Mouse (Mus musculus) embryonic facial prominence, embryonic 14.5 days (tissue): ENCODE measurements at regions not wholly inside any gene's neighbourhood (a gene's known extent, or its start where the extent isn't known, plus 50 kb on each side); places are given as distances from the start of the nearest gene placed in this dataset.
A peak's percentile ranks its signal among the peaks of the same experiment; 100 is the strongest.

Experiments
- ATAC-seq: fragments of 200-750 bp; cut with Nextera tagmentation; 2 replicates; pipeline ENCODE4 v1.8.0; 2017; ENCODE audit warnings: low read depth, moderate number of reproducible peaks, moderate TSS enrichment
- DNase-seq: peaks from one replicate; pipeline ENCODE4 v3.0.0-alpha.2; 2015; ENCODE audit warnings: low spot score
- H3K27ac ChIP-seq: fragments of 300-500 bp; sonication (generic); replicated peaks from 2 replicates; pipeline ENCODE4 v1.5.1; 2014; ENCODE audit warnings: low read depth, mild to moderate bottlenecking, low read length, moderate library complexity
- H3K27me3 ChIP-seq: fragments of 300-500 bp; sonication (generic); replicated peaks from 2 replicates; pipeline ENCODE4 v1.6.1; 2014; ENCODE audit warnings: low read length; ENCODE audit not compliant: control insufficient read depth, insufficient read depth
- H3K36me3 ChIP-seq: fragments of 300-500 bp; sonication (generic); 2 replicates; pipeline ENCODE4 v1.6.1; 2014; ENCODE audit warnings: low read length, mixed read lengths; ENCODE audit not compliant: control insufficient read depth, insufficient read depth
- H3K4me1 ChIP-seq: fragments of 300-500 bp; sonication (generic); 2 replicates; pipeline ENCODE4 v1.6.1; 2014; ENCODE audit warnings: antibody characterized with exemption, low read length; ENCODE audit not compliant: control insufficient read depth, insufficient read depth
- H3K4me2 ChIP-seq: fragments of 300-500 bp; sonication (generic); 2 replicates; pipeline ENCODE4 v1.6.1; 2014; ENCODE audit warnings: low read depth, mild to moderate bottlenecking, low read length, moderate library complexity, mixed read lengths
- H3K4me3 ChIP-seq: fragments of 300-500 bp; sonication (generic); 2 replicates; pipeline ENCODE4 v1.5.1; 2014; ENCODE audit warnings: low read depth, mild to moderate bottlenecking, low read length
- H3K9ac ChIP-seq: fragments of 300-500 bp; sonication (generic); 2 replicates; pipeline ENCODE4 v1.6.1; 2014; ENCODE audit warnings: low read depth, mild to moderate bottlenecking, low read length, moderate library complexity, mixed read lengths
- H3K9me3 ChIP-seq: fragments of 300-500 bp; sonication (generic); 2 replicates; pipeline ENCODE4 v1.6.1; 2016; ENCODE audit warnings: low read length; ENCODE audit not compliant: control insufficient read depth
- WGBS: fragments of 180-500 bp; shearing (Covaris S2); extraction: QIAGEN DNeasy Blood & Tissue Kit; methylation state at CpG from one replicate; pipeline ENCODE4 v1.1.7; 2014; 5-methylcytosine and 5-hydroxymethylcytosine counted together

DNA sequence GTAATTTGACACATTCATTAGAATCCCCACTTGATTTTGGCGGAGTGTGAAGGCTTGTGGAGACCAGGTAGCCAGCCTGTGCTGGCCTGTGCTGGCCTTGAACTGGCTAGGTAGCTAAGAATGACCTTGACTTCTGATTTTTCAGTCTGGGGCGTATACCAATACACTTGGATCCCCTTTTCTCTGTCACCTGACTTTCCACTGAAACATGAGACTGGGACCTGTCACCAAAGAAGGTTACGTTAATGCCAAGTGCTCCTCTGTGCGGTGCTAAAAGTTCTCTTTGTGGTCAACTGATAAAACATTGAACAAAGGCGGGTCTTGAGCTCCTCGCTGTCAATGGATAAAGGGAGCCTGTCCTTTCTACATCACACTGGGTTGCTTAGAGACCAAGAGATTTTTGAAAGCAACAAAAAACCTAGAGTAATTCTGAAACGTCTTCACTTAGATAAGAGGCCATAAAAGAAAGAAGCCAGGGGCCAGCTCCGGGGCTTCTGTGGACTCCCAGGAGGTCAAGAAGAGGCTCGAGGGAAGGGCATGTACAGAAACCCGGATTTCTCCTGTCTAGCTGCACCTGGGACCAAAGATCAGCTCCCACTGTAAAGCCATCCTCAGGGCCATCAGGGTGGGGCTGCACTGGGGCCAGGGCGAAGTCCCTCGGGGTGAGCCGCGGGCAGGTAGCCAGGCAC, 109.0 kb upstream of the Egln3 start:
- Histone ChIP-seq H3K4me2 (peak overlapping the region; percentile 70), H3K27ac (no peak overlapping the region), H3K4me1 (peaks cover 15% of the 10 kb centered on the region), H3K9me3 (no peaks in the 10 kb centered on the region), H3K27me3 (no peaks in the 10 kb centered on the region), H3K4me3 (peak overlapping the region; percentile 32), H3K9ac (peak overlapping the region; percentile 47; the same call in 1 of the 2 replicates), H3K36me3 (no peaks in the 10 kb centered on the region)
- whole genome bisulfite sequencing = 21% methylated on average over 14 of the region's 14 CpGs
- DNase-seq (no peak), ATAC-seq (no peak)

- 46% methylated on average over 4 of the region's 4 CpGs for WGBS
- no peak for DNase-seq
- H3K27ac ChIP-seq = no peak overlapping the region
- no peak for ATAC-seq
- H3K4me1 ChIP-seq = peaks cover 11% of the 10 kb centered on the region
- no peaks in the 10 kb centered on the region for H3K27me3 ChIP-seq
- H3K4me2 ChIP-seq = no peak overlapping the region
- no peaks in the 10 kb centered on the region for H3K9me3 ChIP-seq
- no peaks in the 10 kb centered on the region for H3K36me3 ChIP-seq
- no peak overlapping the region for H3K9ac ChIP-seq
- H3K4me3 ChIP-seq = no peak overlapping the region
Observed at GRCm38 (mm10) chr12:54311896-54312521, 108.3 kb upstream of the Egln3 start.

GRCm38 (mm10) chr12:54309874-54310273, 106.2 kb upstream of the Egln3 start:
- Histone ChIP-seq H3K27me3 (no peaks in the 10 kb centered on the region), H3K9ac (no peak overlapping the region)
- no peak for DNase-seq

GRCm38 (mm10) chr12:54309219-54309618, 105.6 kb upstream of the Egln3 start:
- H3K4me1 ChIP-seq = peaks cover 8% of the 10 kb centered on the region
- H3K9ac ChIP-seq = no peak overlapping the region
- no peak overlapping the region for H3K4me2 ChIP-seq
- no peaks in the 10 kb centered on the region for H3K9me3 ChIP-seq
- WGBS = 88% methylated on average over 6 of the region's 6 CpGs
- no peak overlapping the region for H3K27ac ChIP-seq
- no peaks in the 10 kb centered on the region for H3K36me3 ChIP-seq
- ATAC-seq (no peak), DNase-seq (no peak)
- H3K27me3 ChIP-seq = no peaks in the 10 kb centered on the region
- H3K4me3 ChIP-seq = no peak overlapping the region

More at GRCm38 (mm10) chr12:54309874-54310273, 106.2 kb upstream of the Egln3 start:
- Histone ChIP-seq H3K4me2 (no peak overlapping the region), H3K4me3 (no peak overlapping the region), H3K36me3 (no peaks in the 10 kb centered on the region), H3K9me3 (no peaks in the 10 kb centered on the region), H3K4me1 (peaks cover 8% of the 10 kb centered on the region), H3K27ac (no peak overlapping the region)
- no peak for ATAC-seq
- WGBS = 78% methylated on average over 4 of the region's 4 CpGs

DNA sequence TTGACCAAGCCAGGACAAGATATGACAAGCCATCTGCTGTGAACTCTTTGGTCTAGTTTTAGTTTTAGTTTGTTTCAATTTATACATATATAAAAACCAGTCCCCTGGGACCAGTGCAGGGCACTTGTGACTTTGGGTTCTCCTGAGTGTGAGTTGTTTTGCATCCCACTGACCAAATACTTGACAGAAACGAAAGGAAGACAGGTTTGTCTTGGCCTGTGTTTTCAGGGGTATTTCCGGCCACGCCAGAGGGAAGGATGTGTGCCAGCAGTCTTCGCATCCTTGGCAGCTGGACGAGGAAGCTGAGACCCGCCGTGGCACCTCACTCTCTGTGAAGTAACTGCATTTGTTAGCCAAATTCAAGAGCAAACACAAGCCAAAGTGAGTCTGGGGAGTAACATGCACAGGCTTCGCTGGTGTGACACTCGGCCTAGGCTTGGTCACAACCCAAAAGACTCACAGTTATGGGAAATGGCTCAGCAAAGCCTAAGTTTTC, 101.5 kb upstream of the Egln3 start:
- Histone ChIP-seq H3K36me3 (no peaks in the 10 kb centered on the region), H3K27ac (no peak overlapping the region), H3K4me3 (no peak overlapping the region), H3K9me3 (no peaks in the 10 kb centered on the region), H3K4me1 (no peaks in the 10 kb centered on the region), H3K4me2 (no peak overlapping the region), H3K27me3 (no peaks in the 10 kb centered on the region), H3K9ac (no peak overlapping the region)
- ATAC-seq (no peak), DNase-seq (no peak)
- 82% methylated on average over 9 of the region's 9 CpGs for WGBS

DNA sequence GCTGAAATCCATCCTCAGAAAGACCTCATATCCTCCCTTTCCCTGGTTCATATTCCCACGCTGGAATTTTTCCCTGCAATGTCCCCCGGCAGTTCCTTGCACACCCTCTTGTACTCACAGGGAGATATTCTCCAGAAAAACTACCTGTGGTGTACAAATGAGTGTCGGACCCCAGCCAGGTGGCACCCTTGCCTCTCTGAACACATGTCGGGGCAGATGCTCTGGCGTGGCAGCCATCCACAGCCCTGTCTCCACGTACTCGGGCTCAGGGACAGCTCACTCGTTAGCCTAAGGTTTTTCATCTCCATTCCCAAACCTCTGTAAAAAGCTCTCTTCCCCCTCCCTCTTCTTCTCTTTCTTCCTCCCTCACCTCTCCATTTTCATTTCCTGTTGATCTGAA, 100.1 kb upstream of the Egln3 start:
- DNase-seq (no peak), ATAC-seq (no peak)
- WGBS = 72% methylated on average over 8 of the region's 8 CpGs
- Histone ChIP-seq H3K9me3 (no peaks in the 10 kb centered on the region), H3K4me2 (no peak overlapping the region), H3K4me3 (no peak overlapping the region), H3K4me1 (no peaks in the 10 kb centered on the region), H3K27me3 (no peaks in the 10 kb centered on the region), H3K27ac (no peak overlapping the region), H3K9ac (no peak overlapping the region), H3K36me3 (no peaks in the 10 kb centered on the region)

DNA sequence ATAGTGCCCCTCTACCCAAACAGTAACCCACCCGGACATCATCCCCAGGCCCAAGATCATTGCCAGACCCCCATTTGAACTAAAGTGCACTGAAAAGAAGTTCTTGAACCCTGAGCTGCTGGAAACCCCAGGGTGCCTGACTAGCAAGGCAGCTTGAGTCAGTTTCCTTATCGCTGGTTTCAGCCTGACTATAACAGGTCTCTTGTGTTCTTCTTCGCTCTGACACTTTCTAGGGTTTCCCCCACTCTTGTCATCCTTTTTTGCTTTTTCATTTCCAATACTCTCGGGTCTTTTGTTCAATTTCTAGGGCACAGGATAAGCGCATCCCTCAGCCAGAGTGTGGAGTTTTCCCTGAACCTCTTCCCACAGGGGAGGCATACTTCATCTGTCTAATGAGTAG, 95.8 kb upstream of the Egln3 start:
- ATAC-seq (no peak), DNase-seq (no peak)
- H3K27me3 ChIP-seq = no peaks in the 10 kb centered on the region
- no peaks in the 10 kb centered on the region for H3K4me1 ChIP-seq
- no peaks in the 10 kb centered on the region for H3K36me3 ChIP-seq
- no peak overlapping the region for H3K27ac ChIP-seq
- H3K9me3 ChIP-seq = no peaks in the 10 kb centered on the region
- WGBS = 61% methylated on average over 5 of the region's 5 CpGs
- H3K9ac ChIP-seq = no peak overlapping the region
- H3K4me2 ChIP-seq = no peak overlapping the region
- H3K4me3 ChIP-seq = no peak overlapping the region

- no peaks in the 10 kb centered on the region for H3K27me3 ChIP-seq
- no peak for DNase-seq
- H3K4me3 ChIP-seq = no peak overlapping the region
- peaks cover 1% of the 10 kb centered on the region for H3K4me1 ChIP-seq
- H3K9ac ChIP-seq = no peak overlapping the region
- no peak overlapping the region for H3K4me2 ChIP-seq
- no peaks in the 10 kb centered on the region for H3K36me3 ChIP-seq
- H3K9me3 ChIP-seq = no peaks in the 10 kb centered on the region
- ATAC-seq = no peak
- H3K27ac ChIP-seq = no peak overlapping the region
- WGBS = 75% methylated on average over 2 of the region's 2 CpGs
Observed at GRCm38 (mm10) chr12:54293248-54293647, 89.6 kb upstream of the Egln3 start.

- Histone ChIP-seq H3K9me3 (no peaks in the 10 kb centered on the region), H3K4me3 (no peak overlapping the region), H3K36me3 (no peaks in the 10 kb centered on the region), H3K4me1 (peaks cover 18% of the 10 kb centered on the region), H3K9ac (no peak overlapping the region), H3K27me3 (no peaks in the 10 kb centered on the region), H3K4me2 (no peak overlapping the region), H3K27ac (no peak overlapping the region)
- ATAC-seq (no peak), DNase-seq (no peak)
- 65% methylated on average over 2 of the region's 2 CpGs for WGBS
Observed at GRCm38 (mm10) chr12:54290311-54290710, 86.7 kb upstream of the Egln3 start.
